Mouse (Mus musculus): ENCODE data around the gene Mrnip. TPM values are rescaled to one million over a fixed set of nuclear protein-coding genes. Genes with fewer than 3 reads are reported as not detected.
"Not testable (repeated sequence)": the region's sequence is repeated elsewhere in the genome, so short reads cannot be mapped to it uniquely, and the experiment has no call there.

Mrnip gene
- polyA plus RNA-seq (2015; fragmentation: Nextera tagmentation; extraction: Ambion mirVana) = 38.1 and 39.3 TPM in 2 replicates

- H3K27ac ChIP-seq = peak within 1 kb of the TSS; percentile 90
- peak; percentile 53 for ATAC-seq (replicated peaks)
- H3K9ac ChIP-seq = peak within 1 kb of the TSS; percentile 71
- peaks cover 12% of the 10 kb centered on the region for H3K4me1 ChIP-seq
- peaks cover 27% of the 10 kb centered on the region for H3K36me3 ChIP-seq (replicated peaks)
- 5% methylated on average over 19 of the region's 19 CpGs for WGBS
- peak within 1 kb of the TSS; percentile 62 for H3K4me2 ChIP-seq
- peak within 1 kb of the TSS; percentile 59 for H3K4me3 ChIP-seq
- H3K27me3 ChIP-seq (replicated peaks); H3K9me3 ChIP-seq: not testable (repeated sequence)
Measured at GRCm38 (mm10) chr11:50174111-50174729, at the start of gene Mrnip. Mrnip (plus strand) TSS chr11:50174444.

- no peak overlapping the region for H3K9ac ChIP-seq
- WGBS = 6% methylated on average over 10 of the region's 10 CpGs
- peak overlapping the region; percentile 30 for H3K4me2 ChIP-seq
- H3K4me1 ChIP-seq = peaks cover 17% of the 10 kb centered on the region
- no peaks in the 10 kb centered on the region for H3K9me3 ChIP-seq
- no peaks in the 10 kb centered on the region for H3K36me3 ChIP-seq (replicated peaks)
- no peak for ATAC-seq (replicated peaks)
- no peak overlapping the region for H3K4me3 ChIP-seq
- H3K27ac ChIP-seq = no peak overlapping the region
- no peaks in the 10 kb centered on the region for H3K27me3 ChIP-seq (replicated peaks)
Measured at GRCm38 (mm10) chr11:50127781-50128180, 46.5 kb upstream of the Mrnip start.

GRCm38 (mm10) chr11:50130811-50131766, 43.2 kb upstream of the Mrnip start, which contains the start of gene Tbc1d9b:
Tbc1d9b (plus strand) TSS chr11:50131396.
- Histone ChIP-seq H3K9ac (peak within 1 kb of the TSS; percentile 98), H3K27ac (peak within 1 kb of the TSS; percentile 93), H3K4me1 (peaks cover 17% of the 10 kb centered on the region), H3K36me3 (replicated peaks) (peaks cover 2% of the 10 kb centered on the region), H3K4me3 (peak within 1 kb of the TSS; percentile 95), H3K9me3 (no peaks in the 10 kb centered on the region), H3K27me3 (replicated peaks) (no peaks in the 10 kb centered on the region), H3K4me2 (peak within 1 kb of the TSS; percentile 81)
- ATAC-seq (replicated peaks) = peak; percentile 94
- under 1% methylated on average over 77 of the region's 77 CpGs for WGBS

GRCm38 (mm10) chr11:50131801-50132201, 42.4 kb upstream of the Mrnip start:
- Histone ChIP-seq H3K9me3 (no peaks in the 10 kb centered on the region), H3K27ac (peak overlapping the region; percentile 93), H3K9ac (peak overlapping the region; percentile 98), H3K4me2 (peak overlapping the region; percentile 81), H3K4me3 (peak overlapping the region; percentile 95), H3K27me3 (replicated peaks) (no peaks in the 10 kb centered on the region), H3K4me1 (peaks cover 17% of the 10 kb centered on the region), H3K36me3 (replicated peaks) (peaks cover 5% of the 10 kb centered on the region)
- peak; percentile 10 for ATAC-seq (replicated peaks)
- 5% methylated on average over 10 of the region's 10 CpGs for WGBS

- Histone ChIP-seq H3K36me3 (replicated peaks) (peaks cover 5% of the 10 kb centered on the region), H3K27me3 (replicated peaks) (no peaks in the 10 kb centered on the region), H3K4me2 (peak overlapping the region; percentile 81), H3K27ac (no peak overlapping the region), H3K9me3 (no peaks in the 10 kb centered on the region), H3K4me1 (peaks cover 17% of the 10 kb centered on the region), H3K9ac (peak overlapping the region; percentile 98), H3K4me3 (peak overlapping the region; percentile 95)
- 81% methylated on average over 6 of the region's 6 CpGs for WGBS
- no peak for ATAC-seq (replicated peaks)
Measured at GRCm38 (mm10) chr11:50132265-50132664, 42.0 kb upstream of the Mrnip start.

- Histone ChIP-seq H3K4me2 (no peak overlapping the region), H3K9me3 (no peaks in the 10 kb centered on the region), H3K4me1 (peaks cover 17% of the 10 kb centered on the region), H3K27ac (no peak overlapping the region), H3K36me3 (replicated peaks) (peaks cover 5% of the 10 kb centered on the region), H3K9ac (no peak overlapping the region), H3K4me3 (no peak overlapping the region), H3K27me3 (replicated peaks) (no peaks in the 10 kb centered on the region)
- WGBS = 85% methylated on average over 10 of the region's 10 CpGs
- no peak for ATAC-seq (replicated peaks)
Measured at GRCm38 (mm10) chr11:50134136-50134859, 39.9 kb upstream of the Mrnip start.

GRCm38 (mm10) chr11:50138206-50138822, 35.9 kb upstream of the Mrnip start:
- no peak for ATAC-seq (replicated peaks)
- no peaks in the 10 kb centered on the region for H3K9me3 ChIP-seq
- H3K4me2 ChIP-seq = no peak overlapping the region
- no peak overlapping the region for H3K4me3 ChIP-seq
- H3K27ac ChIP-seq = no peak overlapping the region
- H3K4me1 ChIP-seq = no peaks in the 10 kb centered on the region
- peaks cover 28% of the 10 kb centered on the region for H3K36me3 ChIP-seq (replicated peaks)
- H3K27me3 ChIP-seq (replicated peaks) = no peaks in the 10 kb centered on the region
- WGBS = 83% methylated on average over 10 of the region's 10 CpGs
- no peak overlapping the region for H3K9ac ChIP-seq

- H3K36me3 ChIP-seq (replicated peaks) = peaks cover 35% of the 10 kb centered on the region
- no peak for ATAC-seq (replicated peaks)
Measured at GRCm38 (mm10) chr11:50139571-50139970, 34.7 kb upstream of the Mrnip start.

GRCm38 (mm10) chr11:50145529-50145928, 28.7 kb upstream of the Mrnip start:
- Histone ChIP-seq H3K4me1 (no peaks in the 10 kb centered on the region), H3K4me2 (no peak overlapping the region), H3K27me3 (replicated peaks) (no peaks in the 10 kb centered on the region), H3K27ac (no peak overlapping the region), H3K4me3 (no peak overlapping the region), H3K9ac (no peak overlapping the region), H3K9me3 (no peaks in the 10 kb centered on the region), H3K36me3 (replicated peaks) (peaks cover 73% of the 10 kb centered on the region)
- ATAC-seq (replicated peaks) = no peak
- WGBS = 97% methylated on average over 3 of the region's 3 CpGs

More at GRCm38 (mm10) chr11:50139571-50139970, 34.7 kb upstream of the Mrnip start:
- H3K27me3 ChIP-seq (replicated peaks) = no peaks in the 10 kb centered on the region
- H3K4me1 ChIP-seq = no peaks in the 10 kb centered on the region
- no peak overlapping the region for H3K4me2 ChIP-seq
- H3K9me3 ChIP-seq = no peaks in the 10 kb centered on the region
- no peak overlapping the region for H3K9ac ChIP-seq
- no peak overlapping the region for H3K27ac ChIP-seq
- WGBS = 88% methylated on average over 7 of the region's 7 CpGs
- no peak overlapping the region for H3K4me3 ChIP-seq

- H3K27ac ChIP-seq = no peak overlapping the region
- H3K36me3 ChIP-seq (replicated peaks) = peaks cover 71% of the 10 kb centered on the region
- H3K9me3 ChIP-seq = no peaks in the 10 kb centered on the region
- H3K27me3 ChIP-seq (replicated peaks) = no peaks in the 10 kb centered on the region
- no peak overlapping the region for H3K4me2 ChIP-seq
- no peak overlapping the region for H3K4me3 ChIP-seq
- ATAC-seq (replicated peaks) = no peak
- no peak overlapping the region for H3K9ac ChIP-seq
- 95% methylated on average over 13 of the region's 13 CpGs for WGBS
- H3K4me1 ChIP-seq = no peaks in the 10 kb centered on the region
Measured at GRCm38 (mm10) chr11:50146121-50146520, 28.1 kb upstream of the Mrnip start.

GRCm38 (mm10) chr11:50147267-50147957, 26.8 kb upstream of the Mrnip start:
- Histone ChIP-seq H3K27ac (no peak overlapping the region), H3K4me3 (no peak overlapping the region), H3K9ac (no peak overlapping the region), H3K36me3 (replicated peaks) (peaks cover 78% of the 10 kb centered on the region), H3K4me1 (no peaks in the 10 kb centered on the region), H3K4me2 (no peak overlapping the region), H3K9me3 (no peaks in the 10 kb centered on the region), H3K27me3 (replicated peaks) (no peaks in the 10 kb centered on the region)
- ATAC-seq (replicated peaks) = no peak
- 84% methylated on average over 9 of the region's 9 CpGs for WGBS

Measured in midbrain, embryonic 15.5 days (tissue).